Mouse (Mus musculus) cerebellum, adult 2 months (tissue): ENCODE results near the gene Lbp. TPM values are rescaled to one million over a fixed set of nuclear protein-coding genes. Genes with fewer than 3 reads are reported as not detected.

ENCODE experiments used
- DNase-seq, 2 experiments: peaks; one replicate each; pipeline ENCODE4 v3.0.0; 2021
- H3K27ac ChIP-seq: fragments of 200-500 bp; 2 replicates; pipeline ENCODE4 v1.5.1; 2012; ENCODE audit warnings: low read length, control low read depth, inconsistent platforms; ENCODE audit not compliant: insufficient read depth
- H3K27me3 ChIP-seq: fragments of 200-500 bp; 2 replicates; pipeline ENCODE4 v1.6.1; 2012; ENCODE audit warnings: inconsistent platforms, mild to moderate bottlenecking, low read length, moderate library complexity; ENCODE audit not compliant: control insufficient read depth, insufficient read depth
- H3K4me1 ChIP-seq: fragments of 200-500 bp; 2 replicates; pipeline ENCODE4 v1.6.1; 2011; ENCODE audit warnings: low read length; ENCODE audit not compliant: control insufficient read depth, insufficient read depth
- H3K4me3 ChIP-seq: fragments of 200-500 bp; replicated peaks from 2 replicates; pipeline ENCODE3; 2011; ENCODE audit warnings: mild to moderate bottlenecking, low read depth, low read length, control low read depth; ENCODE audit not compliant: insufficient read depth
- CTCF ChIP-seq: fragments of 200-500 bp; IDR thresholded peaks from 2 replicates; pipeline ENCODE4 v1.5.1; 2011; ENCODE audit warnings: low read depth, mild to moderate bottlenecking, control low read depth, low read length, moderate library complexity, borderline replicate concordance; ENCODE audit not compliant: insufficient read depth
- POLR2A ChIP-seq: fragments of 200-500 bp; IDR thresholded peaks from 2 replicates; pipeline ENCODE4 v1.6.1; 2011; ENCODE audit warnings: low read length, control low read depth, borderline replicate concordance; ENCODE audit not compliant: insufficient read depth
- WGBS: fragments of 180-500 bp; shearing (Covaris S2); methylation state at CpG from one replicate; pipeline ENCODE4 v1.1.7; 2018; 5-methylcytosine and 5-hydroxymethylcytosine counted together
- polyA plus RNA-seq: library from polyadenylated mRNA; depleted of rRNA; stranded (reverse); fragments of >200 nt; gene quantifications from 2 replicates; pipeline ENCODE4 v1.2.3, GENCODE M21; 2012

The Lbp gene
- polyA plus RNA-seq, 1 experiment, result 2.8 TPM

DNA sequence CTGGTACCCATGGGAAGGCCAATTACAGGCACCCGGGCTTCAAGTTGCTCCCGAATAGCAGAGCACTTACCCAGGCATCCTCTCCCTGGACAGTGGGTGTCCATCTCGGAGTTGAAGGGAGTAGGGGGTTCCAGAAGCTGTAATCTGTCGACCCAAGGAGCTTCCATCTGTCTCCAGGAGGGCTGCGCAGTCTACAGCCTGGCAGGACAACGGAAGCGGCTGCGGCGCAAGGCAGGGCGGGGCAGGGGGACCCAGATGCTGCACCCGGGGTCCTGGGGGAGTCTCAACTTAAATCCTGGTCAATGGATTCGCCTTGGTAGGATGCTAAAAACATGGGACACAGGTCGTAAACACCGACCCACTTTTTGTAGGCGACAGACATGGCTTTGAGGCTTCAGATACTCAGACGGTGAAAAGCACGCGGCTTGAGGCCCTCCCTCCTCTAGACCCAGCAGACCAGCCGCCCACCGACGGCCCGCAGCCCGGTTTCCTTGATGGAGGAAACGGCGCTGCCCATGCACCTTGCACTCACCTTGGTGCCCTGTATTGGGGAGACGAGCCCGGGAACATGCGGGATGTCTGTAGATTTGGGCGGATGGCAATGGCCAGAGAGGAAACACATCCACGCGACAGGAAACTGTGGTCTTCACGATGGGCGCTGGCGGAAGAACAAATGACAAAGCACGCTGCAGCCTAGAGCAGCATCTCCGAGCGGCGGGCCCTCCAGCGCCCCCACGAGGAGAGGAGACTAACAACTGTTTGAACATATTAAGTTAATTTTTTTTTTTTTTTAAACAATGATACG lies 54.8 kb downstream of the Lbp start:
- peak; percentile 80 to 82 for DNase-seq
- Histone ChIP-seq H3K27me3 (no peaks in the 10 kb centered on the region), H3K4me1 (peaks cover 4% of the 10 kb centered on the region; the same call in 1 of the 2 replicates), H3K27ac (no peak overlapping the region), H3K4me3 (peak overlapping the region; percentile 76)
- peak; percentile 42; the same call in 1 of the 2 replicates for TF ChIP-seq POLR2A
- TF ChIP-seq CTCF, result peak; percentile 69
- under 1% methylated on average over 41 of the region's 41 CpGs for WGBS

DNA sequence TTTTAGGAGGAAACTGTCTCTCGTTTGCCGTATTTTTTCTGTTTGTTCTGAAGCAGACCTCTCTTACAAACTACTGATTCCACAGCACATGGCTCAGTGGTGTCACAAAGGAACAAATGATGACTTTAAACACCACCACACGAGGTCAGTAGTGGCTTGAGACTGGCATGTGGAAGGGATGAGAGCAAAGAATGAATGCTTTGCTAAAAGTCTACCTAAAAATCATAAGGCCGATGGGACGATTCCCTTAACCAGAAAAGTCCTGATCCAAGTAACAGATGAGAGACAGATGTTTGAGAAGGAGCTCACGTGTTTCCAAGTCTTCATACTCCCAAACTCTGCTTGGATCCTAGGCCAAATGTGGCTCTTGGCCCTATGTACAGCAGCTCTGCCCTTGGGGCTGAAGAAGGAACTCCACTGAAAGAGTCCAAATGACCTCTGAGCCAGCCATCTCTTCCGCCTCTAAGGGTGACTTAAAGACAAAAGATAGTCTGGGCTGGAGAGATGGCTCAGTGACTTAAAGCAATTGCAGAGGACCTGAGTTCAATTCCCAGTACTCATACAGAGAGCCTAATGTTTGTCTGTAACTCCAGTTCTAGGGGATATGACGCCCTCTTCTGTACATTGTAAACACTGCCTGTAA lies 55.5 kb downstream of the Lbp start:
- no peak for TF ChIP-seq CTCF
- TF ChIP-seq POLR2A, result no peak
- Histone ChIP-seq H3K4me1 (peaks cover 4% of the 10 kb centered on the region; the same call in 1 of the 2 replicates), H3K27me3 (no peaks in the 10 kb centered on the region), H3K27ac (no peak overlapping the region), H3K4me3 (peak overlapping the region; percentile 54)
- 33% methylated on average over 8 of the region's 8 CpGs for WGBS
- DNase-seq, result no peak

DNA sequence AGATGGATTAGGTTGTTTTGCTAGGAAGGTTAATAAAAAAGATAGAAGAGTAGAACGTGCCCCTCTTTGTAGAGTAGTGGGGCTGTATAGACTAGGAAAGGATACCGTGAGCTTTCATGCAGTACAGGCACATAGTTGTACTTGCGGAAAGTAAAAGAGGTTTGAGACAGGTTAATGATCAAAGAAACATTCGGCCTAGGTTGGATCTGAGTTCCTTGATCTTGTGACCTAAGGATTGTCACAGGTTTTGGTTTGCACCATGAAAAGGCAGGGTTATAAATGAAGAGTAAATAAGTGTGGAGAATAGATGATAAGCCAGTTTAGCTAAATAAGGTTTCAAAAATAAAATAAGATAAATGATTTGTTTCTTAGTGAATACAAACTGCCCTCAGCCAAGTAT lies 57.9 kb downstream of the Lbp start:
- no peak for DNase-seq
- WGBS, result 87% methylated on average over 4 of the region's 4 CpGs
- TF ChIP-seq CTCF (no peak), POLR2A (no peak)
- Histone ChIP-seq H3K27me3 (no peaks in the 10 kb centered on the region), H3K4me1 (peaks cover 4% of the 10 kb centered on the region; the same call in 1 of the 2 replicates), H3K4me3 (no peak overlapping the region), H3K27ac (no peak overlapping the region)

DNA sequence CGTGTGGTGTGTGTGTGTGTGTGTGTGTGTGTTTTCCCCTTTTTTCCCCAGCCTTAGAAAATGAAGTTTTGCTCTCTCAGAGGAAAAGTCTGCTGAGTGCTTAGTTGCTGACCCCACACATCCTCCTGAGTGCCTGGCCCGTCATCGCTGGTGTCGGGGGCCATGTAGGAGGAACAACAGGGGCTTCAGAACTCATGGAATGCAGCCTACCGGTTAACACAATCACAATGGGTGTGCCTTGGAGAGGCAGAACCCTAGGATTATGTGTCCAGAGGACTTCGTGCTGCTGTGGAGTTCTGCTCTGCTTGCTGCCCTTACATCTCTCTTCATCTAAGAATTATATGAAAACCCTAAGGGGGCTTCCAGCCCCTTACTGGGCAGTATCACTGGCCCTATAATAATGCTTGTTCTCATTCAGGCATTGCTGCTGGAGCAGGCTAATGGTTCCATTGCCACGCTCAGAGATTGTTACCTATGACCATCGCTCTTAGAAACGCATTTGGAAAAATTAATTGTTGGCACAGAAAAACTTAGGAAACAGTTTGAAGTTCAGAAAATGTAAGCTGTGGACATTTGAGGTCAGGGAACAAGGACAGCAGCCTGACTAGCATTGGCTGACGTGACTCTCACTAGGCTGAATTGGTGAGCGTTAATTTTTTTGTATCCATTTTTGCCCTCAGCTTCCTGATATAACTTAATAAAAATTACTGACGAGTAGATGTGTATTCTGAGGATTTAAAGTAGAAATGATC lies 59.0 kb downstream of the Lbp start:
- WGBS, result 71% methylated on average over 12 of the region's 12 CpGs
- DNase-seq, result no peak
- TF ChIP-seq POLR2A, result no peak
- no peak for TF ChIP-seq CTCF
- H3K27me3 ChIP-seq, result no peaks in the 10 kb centered on the region
- H3K4me1 ChIP-seq, result peaks cover under 1% of the 10 kb centered on the region; the same call in 1 of the 2 replicates
- H3K4me3 ChIP-seq, result no peak overlapping the region
- no peak overlapping the region for H3K27ac ChIP-seq

DNA sequence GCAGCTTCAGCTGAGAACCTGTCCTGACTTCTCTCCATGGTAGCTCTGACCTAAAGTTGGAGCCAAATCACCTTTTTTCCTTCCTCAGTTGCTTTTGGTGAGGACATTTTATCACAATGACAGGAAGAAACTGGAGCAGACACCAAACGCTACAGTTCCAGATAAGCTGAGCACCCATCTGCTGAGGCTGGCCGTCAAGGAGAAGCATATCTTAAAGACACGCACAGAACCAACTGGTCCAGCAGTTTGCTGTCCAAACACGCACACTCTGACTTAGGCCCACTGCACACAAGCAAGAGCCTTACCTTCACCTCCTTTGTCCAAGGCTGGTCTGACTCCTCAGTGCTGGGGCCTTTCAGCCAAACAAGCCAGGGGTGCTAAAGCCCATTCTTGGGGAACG lies 61.4 kb downstream of the Lbp start:
- no peaks in the 10 kb centered on the region for H3K27me3 ChIP-seq
- H3K27ac ChIP-seq, result no peak overlapping the region
- no peaks in the 10 kb centered on the region for H3K4me1 ChIP-seq
- 86% methylated on average over 5 of the region's 5 CpGs for WGBS
- H3K4me3 ChIP-seq, result no peak overlapping the region
- TF ChIP-seq CTCF (no peak), POLR2A (no peak)
- no peak for DNase-seq

DNA sequence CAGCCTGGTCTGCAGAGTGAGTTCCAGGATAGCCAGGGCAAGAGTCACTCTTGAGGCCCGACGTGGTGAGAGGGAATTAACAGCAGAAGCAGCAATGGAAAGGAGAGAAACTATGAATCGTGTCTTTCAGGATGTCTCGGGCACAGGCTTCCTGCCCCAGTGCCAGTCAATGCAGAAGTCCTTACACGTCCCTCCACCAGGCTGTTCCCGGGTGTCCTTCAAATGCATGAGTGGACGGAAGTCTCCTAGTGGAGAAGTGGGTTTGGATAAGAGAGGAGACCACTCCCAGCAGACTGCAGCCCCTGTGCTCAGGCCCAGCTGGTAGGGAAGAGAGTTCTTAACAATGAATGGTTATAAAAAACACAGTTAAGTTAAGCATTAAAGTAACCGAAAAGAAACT lies 62.0 kb downstream of the Lbp start:
- DNase-seq, result no peak
- no peak overlapping the region for H3K4me3 ChIP-seq
- H3K4me1 ChIP-seq, result no peaks in the 10 kb centered on the region
- no peaks in the 10 kb centered on the region for H3K27me3 ChIP-seq
- 92% methylated on average over 8 of the region's 8 CpGs for WGBS
- TF ChIP-seq CTCF, result no peak
- no peak overlapping the region for H3K27ac ChIP-seq

DNA sequence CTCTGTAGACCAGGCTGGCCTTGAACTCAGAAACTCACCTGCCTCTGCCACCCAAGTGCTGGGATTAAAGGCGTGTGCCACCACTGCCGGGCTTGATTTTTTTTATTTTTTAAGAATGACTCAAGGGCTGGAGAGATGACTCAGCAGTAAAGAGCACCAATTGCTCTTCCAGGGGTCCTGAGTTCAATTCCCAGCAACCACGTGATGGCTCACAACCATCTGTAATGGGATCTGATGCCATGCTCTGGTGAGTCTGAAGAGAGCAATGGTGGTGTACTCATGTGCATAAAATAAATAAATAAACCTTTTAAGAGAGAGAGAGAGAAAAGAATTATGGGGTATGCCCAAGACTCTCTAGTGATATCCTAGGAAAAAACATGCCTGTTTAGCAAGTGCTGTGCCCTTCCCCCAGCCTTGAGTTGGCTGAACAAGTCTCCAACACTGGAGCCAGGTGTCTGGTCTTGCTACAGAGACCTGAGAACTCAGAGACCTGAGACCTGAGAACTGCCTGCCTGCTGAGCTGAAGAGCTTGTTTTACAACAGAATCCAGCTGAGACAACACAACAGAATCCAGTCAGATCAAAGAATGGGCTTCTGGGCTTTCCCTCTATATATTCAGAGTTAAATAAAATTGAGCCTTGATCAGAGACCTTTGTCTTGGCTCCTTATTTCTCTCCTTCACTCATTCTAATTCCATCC lies 63.3 kb downstream of the Lbp start:
- Histone ChIP-seq H3K27ac (no peak overlapping the region), H3K27me3 (no peaks in the 10 kb centered on the region), H3K4me3 (no peak overlapping the region), H3K4me1 (no peaks in the 10 kb centered on the region)
- DNase-seq, result no peak
- WGBS, result 83% methylated on average over 3 of the region's 3 CpGs
- TF ChIP-seq POLR2A (no peak), CTCF (no peak)
